Mouse (Mus musculus) retina, postnatal 7 days (tissue): ENCODE measurements around the gene Ndufs4.
A peak's percentile ranks its signal among the peaks of the same experiment; 100 is the strongest.

ENCODE experiments used
- DNase-seq: peaks from one replicate; pipeline ENCODE4 v3.0.0-alpha.2; 2012; ENCODE audit warnings: low read depth, low spot score

Gene Ndufs4

DNA sequence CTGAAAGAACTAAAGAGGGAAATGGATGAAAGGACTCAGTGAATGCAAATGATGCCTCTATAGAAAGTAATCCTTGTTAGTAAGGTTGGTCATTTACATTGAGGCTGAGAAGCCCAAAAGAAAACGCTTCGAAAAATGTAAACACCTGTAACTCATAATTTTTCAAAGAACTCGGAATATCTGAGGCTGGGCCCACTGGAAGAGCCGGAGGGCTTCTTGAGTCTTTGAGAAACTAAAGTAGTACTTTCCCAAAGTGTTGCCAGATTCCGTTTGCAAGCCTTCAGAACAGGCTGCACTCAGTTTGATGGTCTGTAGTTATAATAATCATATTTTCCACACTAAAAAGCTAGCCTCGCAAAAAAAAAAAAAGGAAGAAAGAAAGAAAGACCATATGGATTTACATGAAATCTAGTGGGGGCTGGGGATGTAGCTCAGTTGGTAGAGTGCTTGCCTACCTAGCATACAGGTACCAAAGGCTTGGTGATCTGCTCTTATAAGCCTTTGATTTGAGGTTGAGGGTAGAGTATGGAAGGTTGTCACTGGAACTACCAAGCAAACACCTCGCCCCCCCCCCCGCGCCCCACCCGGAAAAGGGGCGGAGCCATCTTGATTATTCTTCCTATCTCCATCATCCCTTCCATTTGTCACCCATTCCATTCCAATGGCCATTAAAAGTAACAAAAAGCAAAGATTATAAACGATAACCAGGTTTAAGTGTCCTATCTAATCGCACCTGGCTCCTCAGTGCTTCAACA is at the start of gene Ndufs4:
Ndufs4 (minus strand) TSS at position 48 of the 755 bp plus-strand sequence.
- DNase-seq = no peak

DNA sequence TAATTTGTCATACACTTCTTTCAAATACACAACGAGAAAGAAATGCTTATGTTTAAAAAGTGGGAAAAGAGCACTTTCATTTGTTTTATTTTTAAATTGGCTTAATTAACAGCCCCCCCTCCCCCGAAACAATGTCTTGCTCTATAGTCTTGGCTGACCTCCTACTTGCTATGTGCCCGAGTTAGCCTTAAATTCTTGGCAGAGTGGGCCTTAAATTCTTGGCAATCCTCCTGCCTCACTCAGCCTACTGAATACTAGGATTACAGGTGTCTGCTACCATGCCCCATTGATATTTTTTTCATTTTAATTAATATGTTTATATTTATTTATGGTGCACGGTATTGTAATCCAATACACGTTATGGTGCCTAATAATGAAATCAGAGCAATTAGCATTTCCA is 44.4 kb upstream of the Ndufs4 start:
- DNase-seq = no peak

- DNase-seq = no peak
These were observed 37.2 kb upstream of the Ndufs4 start for GRCm38 (mm10) chr13:114425230-114425629.

DNA sequence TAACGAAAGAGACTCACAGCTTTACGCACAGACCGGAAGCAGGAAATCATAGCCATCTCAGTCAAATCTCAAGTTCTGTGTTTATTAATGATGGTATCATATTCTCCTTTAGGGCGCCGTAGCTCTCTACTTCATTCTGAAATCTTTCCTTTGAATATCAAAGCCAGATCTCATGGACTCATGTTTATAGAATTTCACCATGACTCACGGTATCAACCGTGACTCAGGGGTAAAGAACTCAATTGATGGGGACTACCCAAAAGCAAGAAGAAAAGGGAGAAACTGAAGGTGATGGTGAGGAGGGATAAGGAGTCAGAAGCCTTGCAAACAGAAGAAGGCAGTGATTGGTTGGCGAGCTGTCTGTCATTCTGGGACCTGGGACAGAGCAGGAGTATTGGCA is 32.2 kb upstream of the Ndufs4 start:
- DNase-seq = no peak

DNA sequence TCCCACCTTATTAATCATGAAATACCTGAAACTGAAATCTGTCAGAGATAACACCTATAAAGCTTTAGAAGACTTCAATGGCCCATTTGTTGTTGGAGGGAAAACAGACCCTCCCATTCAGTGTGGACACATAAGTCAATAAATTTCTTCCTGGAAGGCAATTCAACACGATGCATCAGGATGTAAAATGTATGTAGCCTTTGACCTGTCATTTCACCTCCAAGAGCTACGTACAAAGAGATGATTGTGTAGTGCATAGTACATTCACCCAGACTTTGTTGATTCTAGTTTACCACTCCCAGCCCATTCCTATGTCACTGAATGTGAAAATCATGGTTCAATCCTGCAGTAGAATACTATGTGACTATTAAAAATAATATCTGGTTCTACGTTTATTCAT is 31.3 kb upstream of the Ndufs4 start:
- DNase-seq = no peak

- DNase-seq = no peak
These were observed 24.3 kb upstream of the Ndufs4 start for GRCm38 (mm10) chr13:114412326-114412725.

DNA sequence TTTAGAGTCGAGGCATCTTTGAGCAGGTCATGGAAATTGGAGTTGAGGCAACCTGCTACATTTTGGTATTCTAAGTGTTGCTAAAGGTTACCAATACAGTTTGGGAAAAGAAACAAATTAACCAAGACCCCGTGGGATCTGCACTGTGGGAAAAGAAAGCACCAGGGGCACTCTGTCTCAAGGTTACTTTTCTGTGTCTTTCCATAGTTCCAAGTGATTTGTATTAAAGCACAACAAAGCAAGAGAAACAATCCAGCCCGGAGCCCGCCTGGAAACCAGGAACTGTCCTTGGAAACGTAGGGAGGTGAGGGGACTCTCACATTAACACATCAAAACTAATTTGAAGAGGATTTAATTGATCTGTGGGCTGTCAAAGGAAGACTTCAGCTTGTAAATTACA is 18.8 kb upstream of the Ndufs4 start:
- DNase-seq = no peak

DNA sequence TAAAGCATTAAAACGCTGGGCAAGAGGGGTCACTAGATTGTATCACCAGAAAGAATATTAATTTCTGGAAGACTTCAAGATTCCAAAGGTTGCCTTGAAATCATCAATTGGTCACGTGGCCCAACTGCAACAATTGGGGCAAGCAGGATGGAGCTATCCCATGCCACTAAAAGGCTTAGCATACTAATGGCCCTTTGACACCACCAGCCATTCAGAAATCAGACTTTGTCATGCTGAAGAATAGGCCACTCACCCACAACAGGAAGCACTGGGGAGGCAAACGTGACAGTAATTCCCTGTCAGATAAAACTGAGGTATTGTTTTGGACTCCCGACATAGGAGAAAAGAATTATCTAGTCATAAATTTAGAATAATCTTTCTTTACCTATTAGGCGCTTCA is 18.4 kb upstream of the Ndufs4 start:
- no peak for DNase-seq

- DNase-seq = no peak
These were observed 17.1 kb upstream of the Ndufs4 start for GRCm38 (mm10) chr13:114405100-114405715.

- DNase-seq = no peak
These were observed 10.8 kb upstream of the Ndufs4 start for GRCm38 (mm10) chr13:114398906-114399305.

- no peak for DNase-seq
These were observed 9.2 kb upstream of the Ndufs4 start for GRCm38 (mm10) chr13:114397281-114397680.

- no peak for DNase-seq
These were observed 8.8 kb upstream of the Ndufs4 start for GRCm38 (mm10) chr13:114396863-114397262.

GRCm38 (mm10) chr13:114394784-114395183 is 6.7 kb upstream of the Ndufs4 start:
- DNase-seq = no peak

DNA sequence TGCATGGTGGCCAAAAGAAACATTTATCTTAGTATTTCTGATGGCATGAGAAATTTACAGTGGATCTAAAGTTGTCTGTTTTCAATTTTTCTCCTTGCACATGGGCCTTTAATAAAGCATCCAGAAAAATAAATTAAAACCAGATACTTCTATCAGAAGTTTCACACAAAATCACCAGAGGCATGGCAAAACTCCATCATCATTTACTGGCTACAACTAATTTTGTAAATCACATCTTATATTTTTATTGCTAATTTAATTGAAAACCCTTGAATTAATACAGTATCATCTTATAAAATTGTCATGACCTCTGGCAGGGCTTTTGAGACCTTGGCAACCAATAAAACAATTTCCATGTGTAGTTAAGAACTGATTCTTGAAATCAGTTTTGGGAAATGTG is 4.4 kb upstream of the Ndufs4 start:
- no peak for DNase-seq

GRCm38 (mm10) chr13:114387521-114388171 is 412 bp downstream of the Ndufs4 start:
- DNase-seq = peak; percentile 83

GRCm38 (mm10) chr13:114387074-114387487 is 977 bp downstream of the Ndufs4 start:
- DNase-seq = no peak

GRCm38 (mm10) chr13:114376511-114376910 is 11.5 kb downstream of the Ndufs4 start:
- no peak for DNase-seq

- no peak for DNase-seq
These were observed 26.0 kb downstream of the Ndufs4 start for GRCm38 (mm10) chr13:114362086-114362485.

- no peak for DNase-seq
These were observed 36.6 kb downstream of the Ndufs4 start for GRCm38 (mm10) chr13:114351321-114351946.

DNA sequence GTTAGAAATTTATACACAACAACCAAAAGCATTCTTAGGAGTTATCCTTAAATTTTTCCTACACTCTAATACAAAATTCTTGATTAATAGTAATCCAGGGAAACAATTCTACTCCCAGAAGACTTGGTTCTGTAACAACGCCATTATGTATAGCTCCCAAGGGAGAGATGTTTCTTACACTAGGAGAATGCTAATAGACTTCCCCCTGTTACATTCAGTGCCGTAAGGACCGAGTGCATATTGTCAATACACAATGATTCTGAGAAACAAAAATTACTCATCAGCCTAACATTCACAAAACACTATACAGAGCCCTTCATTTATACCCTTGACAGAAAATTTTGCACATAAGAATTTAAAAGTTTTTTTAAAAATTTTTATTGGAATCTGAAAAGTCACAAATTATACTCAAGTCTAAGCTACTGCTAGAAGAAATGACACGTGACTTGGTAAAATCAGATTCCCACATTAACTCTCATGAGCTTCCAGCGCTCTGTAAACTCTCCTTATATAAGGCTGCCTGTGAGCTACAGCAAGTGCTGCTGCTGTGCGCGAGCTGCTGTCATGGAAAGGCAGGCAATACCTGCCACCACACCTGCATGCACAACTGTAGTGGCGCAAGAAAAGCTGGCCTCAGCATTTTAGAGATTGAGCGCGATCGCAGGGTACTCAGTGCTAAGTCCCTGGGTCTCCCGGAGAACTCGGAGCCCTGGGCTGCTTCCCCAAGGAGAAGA is 42.9 kb downstream of the Ndufs4 start:
- no peak for DNase-seq

DNA sequence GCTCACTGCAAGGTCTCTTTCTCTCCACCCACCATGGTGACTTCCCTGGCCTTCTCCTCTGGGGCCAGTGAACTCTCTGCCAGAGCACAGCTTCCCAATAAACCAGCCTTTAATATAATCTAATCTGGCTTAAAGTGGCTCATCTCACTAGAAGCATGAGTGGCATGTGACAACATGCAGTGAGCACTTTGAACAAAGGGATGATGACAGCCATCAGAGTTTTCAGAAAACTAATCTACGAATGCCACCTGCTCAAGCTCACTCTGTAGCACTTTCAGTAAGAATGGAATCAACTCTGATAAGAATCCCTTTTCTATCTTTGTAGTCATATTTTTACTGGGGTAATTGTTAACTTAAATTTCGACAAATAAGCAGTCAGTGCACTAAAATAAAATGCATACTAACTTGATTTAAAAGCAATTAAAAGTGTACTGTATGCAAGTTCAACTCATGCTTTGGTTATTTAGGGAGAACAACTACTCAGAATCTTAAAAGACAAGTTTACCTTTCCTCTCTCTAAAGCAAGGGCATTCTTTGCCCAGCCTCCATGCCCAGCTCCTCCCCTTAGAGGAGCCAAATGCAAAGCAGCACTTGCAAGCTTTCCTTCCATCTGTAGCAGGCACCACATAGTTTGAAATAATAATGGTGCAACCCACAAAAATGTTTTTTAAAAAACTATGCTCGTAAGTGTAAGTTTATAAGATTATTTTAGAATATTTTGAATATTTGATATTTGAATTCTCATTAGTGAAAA is 43.7 kb downstream of the Ndufs4 start:
- no peak for DNase-seq
